Mouse (Mus musculus): Measurements from ENCODE around the gene Brd3os.

Brd3os gene

DNA sequence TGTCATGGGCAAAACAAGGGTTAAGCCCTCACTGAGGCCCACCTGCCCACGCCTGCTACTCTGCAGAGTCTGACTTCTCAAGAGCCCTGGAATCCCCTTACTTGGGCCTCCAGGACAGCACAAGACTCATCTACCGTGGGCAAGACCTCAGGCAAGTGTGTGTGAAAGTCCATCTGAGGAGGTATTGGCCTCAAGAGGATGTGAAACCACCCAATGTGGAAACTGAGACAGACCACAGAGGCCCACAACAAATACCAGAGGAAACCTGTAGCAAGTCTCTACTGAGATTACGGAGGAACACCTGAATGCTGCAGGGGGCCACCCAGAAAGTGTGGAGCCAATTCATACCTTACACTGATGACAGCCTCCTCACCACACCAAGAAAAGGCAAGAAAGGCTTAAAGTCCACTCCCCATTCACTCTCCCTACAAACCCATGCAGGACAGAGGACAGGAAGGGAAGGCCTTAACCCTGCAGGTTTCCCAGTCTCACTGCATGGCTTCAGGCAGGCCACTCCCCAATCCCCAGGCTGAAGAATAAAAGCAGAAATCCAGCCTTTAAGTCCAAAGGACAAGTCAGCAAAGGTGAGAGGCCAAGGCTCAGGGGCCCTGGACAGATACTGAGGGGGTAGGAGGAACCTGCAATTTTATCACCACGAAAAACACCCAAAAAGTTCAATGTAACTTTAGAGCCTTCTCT, 27.3 kb downstream of the Brd3os start:
- no peak for DNase-seq

- DNase-seq = peak in 1 of 2 experiments; percentile 33
Measured at GRCm38 (mm10) chr2:27469991-27470355, 27.8 kb downstream of the Brd3os start.

- DNase-seq = no peak
Measured at GRCm38 (mm10) chr2:27470535-27470934, 28.4 kb downstream of the Brd3os start.

GRCm38 (mm10) chr2:27471170-27471584, 29.1 kb downstream of the Brd3os start:
- no peak for DNase-seq

GRCm38 (mm10) chr2:27473061-27473765, 31.1 kb downstream of the Brd3os start:
- DNase-seq = no peak

DNA sequence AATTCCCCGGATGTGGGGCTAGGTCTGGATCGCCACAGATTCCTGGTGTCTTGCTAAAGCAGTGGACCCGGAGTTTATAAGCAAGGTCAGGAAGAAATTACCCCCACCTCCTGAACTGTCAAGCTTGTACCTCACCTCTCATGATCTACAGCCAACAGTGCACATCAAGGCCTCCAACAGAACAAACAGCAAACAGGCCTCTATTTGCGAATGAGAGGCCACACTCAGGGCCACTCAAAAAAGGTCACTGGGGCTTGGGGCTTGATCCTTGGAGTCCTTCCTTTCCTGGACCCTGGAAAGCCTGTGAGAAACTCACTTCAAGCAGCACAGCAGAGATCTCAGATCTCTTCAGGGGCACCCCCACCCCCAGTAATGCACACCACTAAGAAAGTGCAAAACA, 31.8 kb downstream of the Brd3os start:
- DNase-seq = no peak

DNA sequence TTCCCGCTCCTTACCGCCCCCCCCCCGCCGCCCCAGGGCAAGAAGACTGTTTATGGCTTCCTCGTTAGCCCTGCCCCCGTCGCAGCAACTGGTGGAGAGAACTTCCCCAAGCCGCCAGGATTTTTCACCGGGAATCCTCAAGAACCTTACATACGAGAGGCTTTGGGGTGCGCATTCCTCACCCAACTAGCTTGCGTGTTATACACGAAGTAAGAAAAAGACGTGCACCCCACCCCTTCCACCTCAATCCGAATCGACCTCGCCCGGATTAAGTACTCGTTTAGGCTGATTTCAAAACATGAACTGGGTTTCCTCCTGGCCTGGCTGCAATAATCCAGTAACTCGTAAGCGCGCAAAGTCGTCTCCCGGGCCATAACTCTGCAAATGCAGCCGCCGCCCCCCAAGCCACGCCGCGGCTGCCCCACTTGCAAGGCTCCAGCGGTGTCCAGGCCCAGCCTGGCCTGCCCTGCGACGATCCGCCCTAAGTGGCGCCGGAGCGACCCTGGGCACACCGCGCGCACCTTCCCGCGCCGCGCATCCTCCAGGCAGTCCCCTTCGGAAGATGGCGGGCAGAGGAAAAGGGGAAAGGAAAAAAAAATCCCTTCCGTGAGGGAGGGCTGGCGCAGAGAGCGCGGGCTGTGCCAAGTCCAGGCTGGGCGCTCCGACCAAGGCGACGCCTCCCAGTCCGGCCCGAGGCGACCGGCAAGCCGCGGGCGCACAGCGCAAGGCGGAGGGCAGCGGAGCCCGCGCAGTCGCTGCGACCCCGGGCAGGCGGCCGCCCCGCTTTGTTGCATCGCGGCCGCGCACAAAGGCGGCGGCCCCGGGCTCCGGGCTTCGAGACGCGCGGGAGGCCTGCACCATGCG, 32.7 kb downstream of the Brd3os start:
- peak in 1 of 2 experiments; percentile 70 for DNase-seq

- peak; percentile 93 to 96 for DNase-seq
Measured at GRCm38 (mm10) chr2:27475495-27476302, 33.6 kb downstream of the Brd3os start.

- peak; percentile 65 to 77 for DNase-seq
Measured at GRCm38 (mm10) chr2:27476303-27477192, 34.4 kb downstream of the Brd3os start.

GRCm38 (mm10) chr2:27479821-27480220, 37.7 kb downstream of the Brd3os start:
- no peak for DNase-seq

GRCm38 (mm10) chr2:27480367-27480766, 38.2 kb downstream of the Brd3os start:
- DNase-seq = no peak

GRCm38 (mm10) chr2:27482265-27482861, 40.2 kb downstream of the Brd3os start:
- DNase-seq = no peak

DNA sequence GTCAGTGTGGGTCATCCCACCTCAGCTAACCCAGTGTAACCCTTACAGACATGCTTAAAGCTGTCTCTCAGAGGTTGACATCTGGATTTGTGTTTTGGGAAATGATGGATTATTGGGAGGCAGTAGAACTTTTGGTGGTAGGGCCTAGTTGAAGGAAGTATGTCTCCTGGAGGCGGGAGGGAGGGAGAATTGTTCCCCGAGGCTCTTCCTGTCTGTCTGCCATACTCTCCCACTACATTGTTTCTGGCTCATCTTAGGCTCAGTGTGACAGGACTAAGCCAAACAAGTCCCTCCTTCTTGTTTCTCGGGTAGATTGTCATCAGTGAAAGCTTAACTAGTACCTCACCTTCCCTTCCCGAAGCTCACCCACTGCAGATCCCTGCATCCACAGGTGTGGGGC, 44.6 kb downstream of the Brd3os start:
- no peak for DNase-seq

DNA sequence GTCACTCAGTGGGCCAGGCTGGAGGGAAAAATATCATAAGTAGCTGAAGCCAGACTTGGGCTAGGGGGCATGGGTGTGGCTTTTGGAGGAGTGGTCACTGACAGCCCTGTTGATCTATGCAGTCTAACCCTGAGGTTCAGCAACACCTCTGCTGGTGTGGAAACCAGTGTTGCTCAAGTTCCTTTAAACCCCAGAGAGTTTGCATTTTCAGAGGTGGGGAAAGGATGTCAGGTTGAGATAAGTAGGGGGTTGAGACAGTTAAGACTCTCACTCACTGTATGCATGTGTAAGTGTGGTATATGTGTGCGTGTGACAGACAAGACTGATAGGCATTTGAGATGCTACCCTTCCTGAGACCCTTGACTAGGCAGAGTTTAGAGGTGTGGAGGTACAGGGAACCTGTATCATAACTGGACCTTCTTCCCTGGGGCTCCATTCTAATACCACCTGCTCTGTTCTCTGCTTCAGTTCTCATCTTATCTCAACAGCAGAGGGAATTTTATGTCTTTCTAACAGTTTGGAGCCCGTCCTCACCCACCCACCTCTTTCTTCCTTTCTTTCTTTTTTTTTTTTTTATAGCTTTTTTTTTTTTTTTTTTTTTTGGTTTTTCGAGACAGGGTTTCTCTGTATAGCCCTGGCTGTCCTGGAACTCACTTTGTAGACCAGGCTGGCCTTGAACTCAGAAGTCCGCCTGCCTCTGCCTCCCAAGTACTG, 45.4 kb downstream of the Brd3os start:
- DNase-seq = no peak

DNA sequence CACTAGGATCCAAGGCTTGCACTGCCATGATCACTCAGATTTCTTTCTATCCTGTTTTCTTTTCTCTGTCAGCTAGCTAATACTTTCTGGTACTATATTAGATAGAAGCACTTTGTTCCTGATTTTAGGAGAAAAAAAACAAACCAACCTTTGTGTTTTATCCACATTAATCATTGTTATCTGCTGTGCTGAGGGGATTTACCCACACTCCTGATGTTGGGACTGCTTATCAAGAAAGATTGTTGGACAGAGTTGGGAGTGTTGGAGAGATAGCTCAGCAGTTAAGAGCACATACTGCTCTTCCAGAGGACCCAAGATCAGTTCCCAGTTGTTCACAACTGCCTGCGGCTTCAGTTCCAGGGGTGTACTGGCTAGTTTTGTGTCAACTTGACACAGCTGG, 46.2 kb downstream of the Brd3os start:
- no peak for DNase-seq

- DNase-seq = no peak
Measured at GRCm38 (mm10) chr2:27490939-27491338, 48.8 kb downstream of the Brd3os start.
